Mouse (Mus musculus): ENCODE measurements around the gene Mphosph6. TPM values are rescaled to one million over a fixed set of nuclear protein-coding genes. Genes with fewer than 3 reads are reported as not detected.
A peak's percentile ranks its signal among the peaks of the same experiment; 100 is the strongest.

The Mphosph6 gene
- polyA plus RNA-seq (2014; fragmentation: Nextera tagmentation; extraction: Ambion mirVana), result 57.7 and 59.0 TPM in 2 replicates

DNA sequence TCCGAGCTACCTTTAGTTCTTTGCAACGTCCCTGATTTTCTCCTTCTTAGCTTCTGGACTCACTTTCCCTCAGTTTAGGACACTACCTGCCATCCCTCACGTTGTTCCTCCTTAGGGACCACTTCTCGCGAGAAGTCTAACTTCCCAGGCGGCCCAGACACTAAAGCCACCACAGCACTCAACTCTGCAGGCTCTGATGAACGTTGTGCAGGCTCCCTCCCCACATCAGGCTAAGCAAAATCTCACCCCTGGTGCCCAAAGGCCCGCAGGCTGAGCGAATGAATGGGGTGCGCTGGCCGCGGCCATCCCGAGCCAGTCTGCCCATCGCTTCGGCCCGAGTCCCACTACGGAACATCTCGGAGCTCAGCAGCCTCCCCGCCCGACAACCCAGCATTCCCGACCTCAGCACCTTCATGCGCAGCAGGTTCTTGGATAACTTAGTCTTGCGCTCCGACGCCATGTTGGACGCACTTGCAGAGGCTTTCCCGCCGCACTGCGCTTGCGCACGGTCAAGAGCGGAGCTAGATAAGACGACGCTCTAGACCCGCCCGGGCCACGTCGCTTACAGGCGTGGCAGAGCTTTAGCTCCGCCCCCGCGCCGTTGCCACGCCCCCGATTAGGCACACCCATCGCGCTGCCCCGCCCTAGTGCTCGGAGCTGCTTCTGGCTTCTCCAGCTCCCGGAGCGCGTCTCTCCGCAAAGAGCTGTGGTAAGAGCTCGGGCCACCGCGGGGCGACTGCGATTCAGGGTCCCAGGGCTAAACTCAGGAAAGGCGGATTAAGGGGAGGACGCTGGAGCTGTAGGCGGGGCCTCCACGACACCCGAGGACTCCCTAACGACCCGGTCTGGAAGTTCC is at the start of gene Mphosph6:
Gene Mphosph6, minus strand, starts transcription at position 501 of the 856 bp plus-strand sequence.
- Histone ChIP-seq H3K27me3 (ENCODE audit: control insufficient read depth, insufficient read depth, low read length) (no peaks in the 10 kb centered on the region), H3K4me2 (replicated peaks; ENCODE audit: low read depth, low read length) (peak within 1 kb of the TSS; percentile 44), H3K9ac (ENCODE audit: low read depth, low read length) (peak within 1 kb of the TSS; percentile 79), H3K27ac (ENCODE audit: low read depth, low read length) (peak within 1 kb of the TSS; percentile 85), H3K4me1 (replicated peaks; ENCODE audit: control insufficient read depth, insufficient read depth, low read length) (no peaks in the 10 kb centered on the region), H3K4me3 (ENCODE audit: low read depth, low read length) (peak within 1 kb of the TSS; percentile 65), H3K36me3 (ENCODE audit: control insufficient read depth, insufficient read depth, low read length) (0 out of 2 replicates have a peak, but pooled peaks cover 3% of the 10 kb centered on the region), H3K9me3 (ENCODE audit: control insufficient read depth, low read length) (no peaks in the 10 kb centered on the region)
- whole genome bisulfite sequencing, result under 1% methylated on average over 65 of the region's 65 CpGs
- DNase-seq (ENCODE audit: low spot score), result peak; percentile 100
- peak; percentile 97 for ATAC-seq (ENCODE audit: low FRiP score)

DNA sequence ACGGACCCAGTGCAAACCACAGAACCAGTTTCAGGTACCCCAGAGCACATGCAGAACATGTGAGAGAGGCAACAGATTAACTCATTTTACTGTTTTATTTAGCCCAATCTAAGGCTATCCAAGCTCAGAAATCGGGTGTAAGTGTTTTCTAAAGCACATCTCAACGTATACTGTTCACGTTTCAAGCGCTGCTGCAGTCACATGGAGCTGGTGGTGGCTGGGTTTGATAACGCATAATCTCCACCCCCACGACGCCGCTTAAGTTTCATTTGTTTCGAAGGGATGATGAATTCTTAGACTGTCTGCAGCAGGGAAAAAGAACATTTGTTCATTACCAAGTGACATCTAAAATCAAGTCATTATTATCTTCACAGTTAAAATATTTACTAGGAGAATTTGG is 48.7 kb upstream of the Mphosph6 start:
- Histone ChIP-seq H3K4me2 (replicated peaks; ENCODE audit: low read depth, low read length) (no peak overlapping the region), H3K27ac (ENCODE audit: low read depth, low read length) (no peak overlapping the region), H3K36me3 (ENCODE audit: control insufficient read depth, insufficient read depth, low read length) (no peaks in the 10 kb centered on the region), H3K4me1 (replicated peaks; ENCODE audit: control insufficient read depth, insufficient read depth, low read length) (no peaks in the 10 kb centered on the region), H3K27me3 (ENCODE audit: control insufficient read depth, insufficient read depth, low read length) (no peaks in the 10 kb centered on the region), H3K9me3 (ENCODE audit: control insufficient read depth, low read length) (no peaks in the 10 kb centered on the region), H3K4me3 (ENCODE audit: low read depth, low read length) (no peak overlapping the region), H3K9ac (ENCODE audit: low read depth, low read length) (no peak overlapping the region)
- DNase-seq (ENCODE audit: low spot score), result no peak
- ATAC-seq (ENCODE audit: low FRiP score), result no peak
- WGBS, result 88% methylated on average over 10 of the region's 10 CpGs

DNA sequence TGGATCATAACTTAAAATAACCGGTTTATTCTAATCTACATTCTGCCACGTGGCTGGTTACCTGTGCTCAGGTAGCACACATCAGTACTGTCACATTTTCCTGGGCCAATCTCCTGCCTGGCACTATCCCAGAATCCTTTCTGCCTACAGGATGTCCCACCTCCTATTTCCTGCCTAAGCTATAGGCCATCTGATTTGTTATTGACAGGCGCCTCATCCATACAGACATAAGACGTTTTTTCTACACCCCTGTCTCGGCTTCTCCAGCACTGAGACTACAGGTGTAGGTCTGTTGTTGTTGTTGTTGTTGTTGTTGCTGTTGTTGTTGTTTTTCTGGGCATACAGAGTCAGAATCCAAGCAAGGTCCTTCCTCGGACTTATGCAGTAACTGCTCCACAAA is 46.1 kb upstream of the Mphosph6 start:
- ATAC-seq (ENCODE audit: low FRiP score) (no peak), DNase-seq (ENCODE audit: low spot score) (no peak)
- Histone ChIP-seq H3K27me3 (ENCODE audit: control insufficient read depth, insufficient read depth, low read length) (no peaks in the 10 kb centered on the region), H3K27ac (ENCODE audit: low read depth, low read length) (no peak overlapping the region), H3K4me2 (replicated peaks; ENCODE audit: low read depth, low read length) (no peak overlapping the region), H3K9me3 (ENCODE audit: control insufficient read depth, low read length) (no peaks in the 10 kb centered on the region), H3K36me3 (ENCODE audit: control insufficient read depth, insufficient read depth, low read length) (no peaks in the 10 kb centered on the region), H3K9ac (ENCODE audit: low read depth, low read length) (no peak overlapping the region), H3K4me1 (replicated peaks; ENCODE audit: control insufficient read depth, insufficient read depth, low read length) (no peaks in the 10 kb centered on the region), H3K4me3 (ENCODE audit: low read depth, low read length) (no peak overlapping the region)
- WGBS, result 88% methylated on average over 6 of the region's 6 CpGs

DNA sequence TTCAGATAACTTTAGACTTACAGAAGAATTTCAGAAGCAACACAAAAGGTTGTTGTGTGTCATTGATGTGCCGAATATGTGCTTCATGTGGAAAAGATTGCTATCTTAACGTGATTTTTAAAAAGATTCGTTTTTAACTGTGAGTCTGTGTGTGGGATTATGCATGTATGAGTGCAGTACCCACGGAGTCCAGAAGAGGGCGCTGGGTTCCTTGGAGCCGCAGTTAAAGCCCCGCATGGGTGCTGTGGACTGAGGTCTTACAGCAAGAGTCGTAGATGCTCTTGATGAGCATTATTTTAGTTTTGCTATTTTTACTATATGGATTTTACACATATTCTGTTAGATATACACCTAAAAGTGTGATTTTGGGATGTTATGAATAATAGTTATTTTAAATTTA is 42.0 kb upstream of the Mphosph6 start:
- Histone ChIP-seq H3K4me2 (replicated peaks; ENCODE audit: low read depth, low read length) (no peak overlapping the region), H3K36me3 (ENCODE audit: control insufficient read depth, insufficient read depth, low read length) (no peaks in the 10 kb centered on the region), H3K27ac (ENCODE audit: low read depth, low read length) (no peak overlapping the region), H3K4me1 (replicated peaks; ENCODE audit: control insufficient read depth, insufficient read depth, low read length) (no peaks in the 10 kb centered on the region), H3K27me3 (ENCODE audit: control insufficient read depth, insufficient read depth, low read length) (no peaks in the 10 kb centered on the region), H3K4me3 (ENCODE audit: low read depth, low read length) (no peak overlapping the region), H3K9ac (ENCODE audit: low read depth, low read length) (no peak overlapping the region), H3K9me3 (ENCODE audit: control insufficient read depth, low read length) (no peaks in the 10 kb centered on the region)
- no peak for ATAC-seq (ENCODE audit: low FRiP score)
- 86% methylated on average over 8 of the region's 8 CpGs for WGBS
- DNase-seq (ENCODE audit: low spot score), result no peak

DNA sequence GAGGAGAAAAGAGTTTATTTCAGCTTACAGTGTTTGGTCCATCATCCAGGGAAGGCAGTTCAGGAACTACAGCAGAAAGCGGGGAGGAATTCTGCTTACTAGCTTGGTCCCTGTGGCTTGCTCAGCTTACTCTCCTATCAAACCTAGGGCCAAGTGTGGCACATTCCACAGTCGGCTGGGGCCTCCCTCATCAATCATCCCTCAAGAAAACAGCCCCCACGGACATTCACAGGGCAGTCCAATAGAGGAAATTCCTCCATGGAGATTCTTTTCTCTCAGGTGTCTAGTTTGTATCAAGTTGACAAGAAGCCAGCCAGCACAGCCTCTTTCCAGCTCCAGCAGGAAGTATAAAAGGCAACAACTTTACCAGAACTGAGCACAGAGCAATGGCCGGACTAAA is 11.8 kb upstream of the Mphosph6 start:
- ATAC-seq (ENCODE audit: low FRiP score), result no peak
- Histone ChIP-seq H3K27me3 (ENCODE audit: control insufficient read depth, insufficient read depth, low read length) (no peaks in the 10 kb centered on the region), H3K27ac (ENCODE audit: low read depth, low read length) (no peak overlapping the region), H3K4me3 (ENCODE audit: low read depth, low read length) (no peak overlapping the region), H3K9ac (ENCODE audit: low read depth, low read length) (no peak overlapping the region), H3K4me2 (replicated peaks; ENCODE audit: low read depth, low read length) (no peak overlapping the region), H3K36me3 (ENCODE audit: control insufficient read depth, insufficient read depth, low read length) (no peaks in the 10 kb centered on the region), H3K9me3 (ENCODE audit: control insufficient read depth, low read length) (no peaks in the 10 kb centered on the region), H3K4me1 (replicated peaks; ENCODE audit: control insufficient read depth, insufficient read depth, low read length) (no peaks in the 10 kb centered on the region)
- WGBS, result 50% methylated on average over 4 of the region's 4 CpGs
- DNase-seq (ENCODE audit: low spot score), result no peak

DNA sequence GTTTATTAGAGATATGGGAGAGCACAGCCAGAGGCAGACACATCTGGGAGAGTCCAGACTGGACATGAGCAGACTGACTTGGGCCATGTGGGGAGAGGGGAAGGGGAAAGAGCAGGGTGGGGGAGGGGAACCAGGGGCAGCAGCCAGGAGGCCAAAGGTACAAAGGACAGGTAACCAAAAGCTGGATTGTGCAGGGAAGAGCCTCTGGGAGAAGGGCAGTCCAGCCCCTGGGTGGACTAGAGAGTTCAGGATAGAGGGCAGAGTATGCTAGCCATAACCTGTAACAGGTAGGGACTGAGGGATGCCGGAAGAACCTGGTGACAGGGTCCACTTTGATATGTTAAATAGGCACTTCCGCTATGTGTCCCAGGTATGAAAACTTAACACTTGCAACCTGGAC is 8.9 kb upstream of the Mphosph6 start:
- Histone ChIP-seq H3K36me3 (ENCODE audit: control insufficient read depth, insufficient read depth, low read length) (no peaks in the 10 kb centered on the region), H3K4me3 (ENCODE audit: low read depth, low read length) (no peak overlapping the region), H3K9me3 (ENCODE audit: control insufficient read depth, low read length) (no peaks in the 10 kb centered on the region), H3K27me3 (ENCODE audit: control insufficient read depth, insufficient read depth, low read length) (no peaks in the 10 kb centered on the region), H3K27ac (ENCODE audit: low read depth, low read length) (no peak overlapping the region), H3K4me1 (replicated peaks; ENCODE audit: control insufficient read depth, insufficient read depth, low read length) (no peaks in the 10 kb centered on the region), H3K4me2 (replicated peaks; ENCODE audit: low read depth, low read length) (no peak overlapping the region), H3K9ac (ENCODE audit: low read depth, low read length) (no peak overlapping the region)
- DNase-seq (ENCODE audit: low spot score) (no peak), ATAC-seq (ENCODE audit: low FRiP score) (no peak)
- 98% methylated on average over 2 of the region's 2 CpGs for WGBS

DNA sequence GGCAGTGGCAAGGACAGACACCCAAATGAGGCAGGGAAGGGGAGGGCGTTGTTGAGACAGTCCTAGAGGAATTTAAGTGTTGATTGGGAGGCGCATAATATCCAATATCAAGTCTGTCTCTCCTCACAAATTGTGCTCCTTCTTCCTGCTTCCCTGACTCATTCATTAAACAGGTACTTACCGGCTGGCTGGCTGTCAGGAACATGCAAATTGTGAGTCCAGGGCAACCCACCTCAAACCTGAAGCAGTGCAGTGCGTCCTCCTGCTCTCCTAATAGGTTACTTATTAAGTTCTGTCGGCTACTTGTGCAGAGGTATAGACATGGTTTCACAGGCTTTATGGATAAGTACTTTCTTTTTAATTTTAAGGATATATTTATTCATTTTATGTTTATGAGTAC is 3.7 kb upstream of the Mphosph6 start:
- no peak overlapping the region for H3K9ac ChIP-seq (ENCODE audit: low read depth, low read length)
- WGBS, result 80% methylated on average over 5 of the region's 5 CpGs

DNA sequence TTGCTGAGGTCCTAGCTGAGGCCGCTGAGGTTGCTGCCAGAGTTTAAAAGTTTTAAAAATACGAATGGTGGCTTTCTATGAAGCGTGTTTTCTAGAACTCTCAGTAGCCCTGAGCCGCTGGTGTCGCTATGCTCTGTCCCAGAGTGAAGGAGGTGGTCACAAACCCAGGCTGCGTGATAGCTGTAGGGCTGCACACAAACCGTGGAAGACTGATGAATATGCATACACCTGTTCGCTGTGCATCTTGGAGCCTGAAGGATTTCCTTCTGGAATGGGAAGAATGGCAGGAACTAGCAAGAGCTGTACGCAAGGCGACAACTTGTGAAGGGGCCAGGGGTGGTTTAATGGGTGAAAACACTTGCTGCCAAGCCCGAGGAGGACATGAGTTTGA is 551 bp upstream of the Mphosph6 start:
- 0 out of 2 replicates have a peak, but pooled peaks cover 3% of the 10 kb centered on the region for H3K36me3 ChIP-seq (ENCODE audit: control insufficient read depth, insufficient read depth, low read length)
- H3K9me3 ChIP-seq (ENCODE audit: control insufficient read depth, low read length), result no peaks in the 10 kb centered on the region
- ATAC-seq (ENCODE audit: low FRiP score), result peak; percentile 65

More for the DNA sequence above, 3.7 kb upstream of the Mphosph6 start:
- Histone ChIP-seq H3K27me3 (ENCODE audit: control insufficient read depth, insufficient read depth, low read length) (no peaks in the 10 kb centered on the region), H3K27ac (ENCODE audit: low read depth, low read length) (no peak overlapping the region), H3K9me3 (ENCODE audit: control insufficient read depth, low read length) (no peaks in the 10 kb centered on the region), H3K4me3 (ENCODE audit: low read depth, low read length) (no peak overlapping the region), H3K36me3 (ENCODE audit: control insufficient read depth, insufficient read depth, low read length) (no peaks in the 10 kb centered on the region), H3K4me2 (replicated peaks; ENCODE audit: low read depth, low read length) (no peak overlapping the region), H3K4me1 (replicated peaks; ENCODE audit: control insufficient read depth, insufficient read depth, low read length) (no peaks in the 10 kb centered on the region)
- no peak for DNase-seq (ENCODE audit: low spot score)
- ATAC-seq (ENCODE audit: low FRiP score), result no peak

DNA sequence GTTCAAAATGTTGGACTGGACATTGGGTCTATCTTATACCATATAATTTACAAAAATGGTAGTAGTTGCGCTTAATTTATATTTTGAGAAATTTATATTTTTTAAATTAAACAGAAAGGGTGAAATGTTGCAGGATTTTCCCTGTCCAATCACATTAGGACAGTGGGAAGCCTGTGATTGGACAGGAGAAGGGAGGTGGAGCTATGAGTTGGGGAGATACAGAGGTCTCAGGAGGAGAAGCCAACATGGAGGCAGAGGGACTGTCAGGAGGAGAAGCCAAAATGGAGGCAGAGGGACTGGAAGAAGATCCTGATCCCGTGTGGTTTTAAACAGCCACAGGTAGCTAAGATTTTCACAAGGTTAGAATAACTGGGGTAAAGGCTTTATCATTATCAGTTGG is 3.7 kb downstream of the Mphosph6 start:
- Histone ChIP-seq H3K27me3 (ENCODE audit: control insufficient read depth, insufficient read depth, low read length) (no peaks in the 10 kb centered on the region), H3K36me3 (ENCODE audit: control insufficient read depth, insufficient read depth, low read length) (0 out of 2 replicates have a peak, but pooled peaks cover 3% of the 10 kb centered on the region), H3K27ac (ENCODE audit: low read depth, low read length) (no peak overlapping the region), H3K4me3 (ENCODE audit: low read depth, low read length) (no peak overlapping the region), H3K4me1 (replicated peaks; ENCODE audit: control insufficient read depth, insufficient read depth, low read length) (peaks cover 3% of the 10 kb centered on the region; the same call in 1 of the 2 replicates), H3K9ac (ENCODE audit: low read depth, low read length) (no peak overlapping the region), H3K9me3 (ENCODE audit: control insufficient read depth, low read length) (no peaks in the 10 kb centered on the region), H3K4me2 (replicated peaks; ENCODE audit: low read depth, low read length) (no peak overlapping the region)
- WGBS, result 92% methylated on average over 2 of the region's 2 CpGs
- ATAC-seq (ENCODE audit: low FRiP score) (no peak), DNase-seq (ENCODE audit: low spot score) (no peak)

More for the DNA sequence above, 551 bp upstream of the Mphosph6 start:
- peak overlapping the region; percentile 43 for H3K4me2 ChIP-seq (replicated peaks; ENCODE audit: low read depth, low read length)
- WGBS, result 4% methylated on average over 11 of the region's 11 CpGs
- no peaks in the 10 kb centered on the region for H3K4me1 ChIP-seq (replicated peaks; ENCODE audit: control insufficient read depth, insufficient read depth, low read length)
- H3K9ac ChIP-seq (ENCODE audit: low read depth, low read length), result peak overlapping the region; percentile 35; the same call in 1 of the 2 replicates
- no peak for DNase-seq (ENCODE audit: low spot score)
- peak overlapping the region; percentile 65 for H3K4me3 ChIP-seq (ENCODE audit: low read depth, low read length)
- no peak overlapping the region for H3K27ac ChIP-seq (ENCODE audit: low read depth, low read length)
- no peaks in the 10 kb centered on the region for H3K27me3 ChIP-seq (ENCODE audit: control insufficient read depth, insufficient read depth, low read length)

Measured in hindbrain, embryonic 11.5 days (tissue).